In the genomic region with DNA sequence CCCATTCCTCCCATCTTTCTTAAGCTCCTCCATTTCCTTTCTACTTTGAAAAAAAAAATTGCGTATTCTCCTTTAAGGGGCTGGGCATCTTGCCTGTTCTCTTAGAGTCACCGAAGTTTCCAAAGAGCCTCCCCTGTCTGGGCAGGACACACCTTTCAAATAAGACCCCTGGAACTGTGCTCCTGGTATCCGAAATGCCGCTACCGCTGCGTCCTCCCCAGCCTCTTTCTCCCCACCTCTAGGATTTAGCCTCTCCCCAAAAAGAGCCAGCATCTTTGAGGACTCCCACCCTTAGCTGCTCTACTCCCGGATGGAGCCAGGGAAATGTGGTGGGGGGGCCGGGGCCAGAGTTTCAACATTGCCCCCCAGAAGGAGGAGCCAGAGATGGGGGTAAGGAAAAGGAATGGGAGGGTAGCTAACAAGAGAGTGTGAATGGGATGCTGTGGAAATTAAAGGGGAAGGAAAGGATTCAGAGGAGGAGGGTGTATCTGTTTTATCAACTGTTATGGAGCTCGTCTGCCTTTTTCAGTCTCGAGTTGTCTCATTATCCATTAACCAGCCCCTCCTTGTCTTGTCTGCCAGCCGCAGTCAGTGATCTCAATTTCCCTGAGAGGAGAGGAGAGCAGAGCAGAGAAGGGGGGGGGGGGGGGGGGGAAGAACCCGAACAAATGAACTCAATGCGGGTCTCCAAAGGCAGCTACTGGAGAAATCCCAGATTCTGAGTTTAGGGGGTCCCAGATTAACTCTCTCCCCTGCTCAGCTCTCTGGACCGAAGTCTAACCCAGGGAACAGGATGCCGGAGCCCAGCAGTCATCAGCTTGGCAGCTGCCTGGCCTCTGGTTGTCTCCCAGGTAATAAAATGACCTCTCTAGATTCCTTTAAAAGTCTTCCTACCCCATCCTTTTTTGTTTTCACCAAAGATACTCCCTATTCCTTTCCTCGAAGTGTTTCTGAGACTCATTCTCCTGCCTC, we compare ENCODE assay signal across 7 mouse cellular contexts. TPM values are rescaled to one million over a fixed set of nuclear protein-coding genes. Genes with fewer than 3 reads are reported as not detected.
DNase-seq lines count a peak whose midpoint lies in the region; ATAC-seq and TF ChIP-seq lines count a peak whose summit lies in the region.

A gene (plus strand): TSS at position 136 of the 972 bp plus-strand sequence.

- DNase-seq in 3T3-L1 (ENCODE audit: low read depth, low spot score) = peak; percentile 72
- no peak for DNase-seq in ES-E14 (ENCODE audit: low read depth, low spot score)
- peak; percentile 32 for DNase-seq in heart, postnatal 4 days
- no peak for DNase-seq in limb, embryonic 10.5 days (ENCODE audit: low spot score)

- no peaks in the 10 kb centered on the region for H3K36me3 ChIP-seq in ES-E14 (ENCODE audit: control insufficient read depth, insufficient read depth, low read length, poor library complexity, severe bottlenecking)
- 0 out of 2 replicates have a peak, but pooled peaks cover 3% of the 10 kb centered on the region for H3K36me3 ChIP-seq in embryonic facial prominence, embryonic 12.5 days
- 0 out of 2 replicates have a peak, but pooled peaks cover 3% of the 10 kb centered on the region for H3K36me3 ChIP-seq in limb, embryonic 10.5 days
- H3K36me3 ChIP-seq in neural tube, embryonic 13.5 days = no peaks in the 10 kb centered on the region

- WGBS in embryonic facial prominence, embryonic 12.5 days = 6% methylated on average over 15 of the region's 16 CpGs
- WGBS in limb, embryonic 10.5 days = 6% methylated on average over 16 of the region's 16 CpGs
- 8% methylated on average over 16 of the region's 16 CpGs for WGBS in neural tube, embryonic 13.5 days

- H3K27ac ChIP-seq in ES-E14 (ENCODE audit: insufficient read depth, low read depth, low read length, poor library complexity, severe bottlenecking) = no peak within 1 kb of the TSS
- H3K27ac ChIP-seq in embryonic facial prominence, embryonic 12.5 days = peak within 1 kb of the TSS; percentile 86
- peak within 1 kb of the TSS; percentile 86 for H3K27ac ChIP-seq in limb, embryonic 10.5 days
- 0 out of 2 replicates have a peak within 1 kb of the TSS, but pooled peaks have one; percentile 33 for H3K27ac ChIP-seq in neural tube, embryonic 13.5 days (replicated peaks)

- peak within 1 kb of the TSS; percentile 51 to 64 for H3K4me3 ChIP-seq in ES-E14 (ENCODE audit: insufficient read depth in 1 of 2, low read depth in 1 of 2, low read length in 2 of 2, poor library complexity in 1 of 2, severe bottlenecking in 1 of 2)
- H3K4me3 ChIP-seq in embryonic facial prominence, embryonic 12.5 days = peak within 1 kb of the TSS; percentile 49
- H3K4me3 ChIP-seq in limb, embryonic 10.5 days = peak within 1 kb of the TSS; percentile 62
- H3K4me3 ChIP-seq in neural tube, embryonic 13.5 days = peak within 1 kb of the TSS; percentile 44

- peak; percentile 38; the same call in 1 of the 2 replicates for ATAC-seq in embryonic facial prominence, embryonic 12.5 days (ENCODE audit: insufficient number of reproducible peaks, insufficient read depth, low FRiP score, low TSS enrichment)
- ATAC-seq in neural tube, embryonic 13.5 days (ENCODE audit: low read depth) = peak; percentile 44
- ATAC-seq in megakaryocyte progenitor cell, adult 5-6 weeks (replicated peaks; ENCODE audit: poor library complexity) = no peak

- H3K4me1 ChIP-seq in ES-E14 (ENCODE audit: control insufficient read depth in 2 of 2, insufficient read depth in 2 of 2, low read length in 2 of 2, poor library complexity in 1 of 2) = peaks cover 8 to 20% of the 10 kb centered on the region in 2 experiments; a peak in 3 of 4 replicates
- H3K4me1 ChIP-seq in embryonic facial prominence, embryonic 12.5 days = peaks cover 19% of the 10 kb centered on the region
- H3K4me1 ChIP-seq in limb, embryonic 10.5 days = peaks cover 44% of the 10 kb centered on the region
- peaks cover 25% of the 10 kb centered on the region for H3K4me1 ChIP-seq in neural tube, embryonic 13.5 days (replicated peaks)

- in situ Hi-C loops in ES-E14 (cut with MboI; ENCODE audit: low sequenced_read_pairs in 2 of 2, unreplicated experiment in 2 of 2) = no loop called here

- H3K9ac ChIP-seq in ES-E14 (ENCODE audit: insufficient read depth, low read depth, low read length, poor library complexity, severe bottlenecking) = peak within 1 kb of the TSS; percentile 74
- peak within 1 kb of the TSS; percentile 49 for H3K9ac ChIP-seq in embryonic facial prominence, embryonic 12.5 days
- peak within 1 kb of the TSS; percentile 72 for H3K9ac ChIP-seq in neural tube, embryonic 13.5 days

- H3K27me3 ChIP-seq in embryonic facial prominence, embryonic 12.5 days = no peaks in the 10 kb centered on the region
- no peaks in the 10 kb centered on the region for H3K27me3 ChIP-seq in limb, embryonic 10.5 days (ENCODE audit: low read depth, poor library complexity, severe bottlenecking)
- no peaks in the 10 kb centered on the region for H3K27me3 ChIP-seq in neural tube, embryonic 13.5 days

- H3K4me2 ChIP-seq in embryonic facial prominence, embryonic 12.5 days (replicated peaks) = peak within 1 kb of the TSS; percentile 88
- peak within 1 kb of the TSS; percentile 78 for H3K4me2 ChIP-seq in neural tube, embryonic 13.5 days

- no peaks in the 10 kb centered on the region for H3K9me3 ChIP-seq in ES-E14 (ENCODE audit: control insufficient read depth, insufficient read depth, low read depth, low read length)
- no peaks in the 10 kb centered on the region for H3K9me3 ChIP-seq in embryonic facial prominence, embryonic 12.5 days
- no peaks in the 10 kb centered on the region for H3K9me3 ChIP-seq in limb, embryonic 10.5 days (replicated peaks)
- no peaks in the 10 kb centered on the region for H3K9me3 ChIP-seq in neural tube, embryonic 13.5 days

TF ChIP-seq in ES-E14, 5 proteins besides CTCF, POLR2A, EP300 and RAD21:
- TF ChIP-seq CHD2 (IDR thresholded peaks at IDR 0.05; ENCODE audit: low read depth, low read length) (no peak), ZC3H11A (IDR thresholded peaks at IDR 0.05; ENCODE audit: borderline replicate concordance, low read depth, low read length) (no peak)

RNA-seq across cellular contexts. Expression of the gene that starts here (rescaled TPM):
- total RNA-seq in ES-E14 (2012; rRNA removed) = 3.5 and 4.0 TPM in 2 replicates
- polyA plus RNA-seq in embryonic facial prominence, embryonic 12.5 days (2016; fragmentation: Nextera tagmentation; extraction: Ambion mirVana) = 37.1 and 39.5 TPM in 2 replicates
- total RNA-seq in heart, postnatal 4 days (2021) = 1 to 10 TPM; 4.2 to 4.6 TPM
- 10.8 and 18.2 TPM in 2 replicates for polyA plus RNA-seq in limb, embryonic 10.5 days (2016; fragmentation: Nextera tagmentation; extraction: Ambion mirVana)
- polyA plus RNA-seq in neural tube, embryonic 13.5 days (2015; fragmentation: Nextera tagmentation; extraction: Ambion mirVana) = 10.5 and 14.1 TPM in 2 replicates
- not detected in 2 replicates for total RNA-seq in megakaryocyte progenitor cell, adult 5-6 weeks (2015)
- total RNA-seq in megakaryocyte progenitor cell, adult 5-6 weeks (2017) = 0.08 TPM in 1 of 2 replicates, not detected in the other

Comparison
In these comparisons a context has a peak if more than half of its experiments do, and no peak if none do; other contexts are left out.
1. DNase-seq: peak in 3T3-L1 (single experiment) and heart, postnatal 4 days (single experiment); none in ES-E14 (single experiment) and limb, embryonic 10.5 days (single experiment).
2. Peak in every context shown above with its lines, with median percentiles within 50 percentile points of each other: H3K4me3 ChIP-seq and H3K9ac ChIP-seq.